Mouse (Mus musculus) ES-E14 (cell line): ENCODE measurements around the gene Tns3. TPM values are rescaled to one million over a fixed set of nuclear protein-coding genes. Genes with fewer than 3 reads are reported as not detected.

Experiments used
- DNase-seq: peaks from one replicate; pipeline ENCODE4 v3.0.0-alpha.2; 2013; ENCODE audit warnings: low read depth, low spot score
- H3K27ac ChIP-seq: 2 replicates; pipeline ENCODE4 v1.5.1; 2012; ENCODE audit warnings: low read depth, mild to moderate bottlenecking, low read length, moderate library complexity, mixed read lengths; ENCODE audit not compliant: poor library complexity, insufficient read depth, severe bottlenecking
- H3K36me3 ChIP-seq: 2 replicates; pipeline ENCODE4 v1.6.1; 2012; ENCODE audit warnings: mild to moderate bottlenecking, low read length, moderate library complexity, mixed read lengths; ENCODE audit not compliant: control insufficient read depth, poor library complexity, insufficient read depth, severe bottlenecking
- H3K4me1 ChIP-seq, 2 experiments: fragments of 150-350 bp in 1 of 2; sonication (generic) in 1 of 2; 2 replicates each; pipeline ENCODE4 v1.6.1; 2012; ENCODE audit warnings: low read length in 2 of 2, mild to moderate bottlenecking in 1 of 2, mixed read lengths in 1 of 2; ENCODE audit not compliant: control insufficient read depth in 2 of 2, insufficient read depth in 2 of 2, poor library complexity in 1 of 2
- H3K4me3 ChIP-seq, 2 experiments: fragments of 150-350 bp in 1 of 2; sonication (generic) in 1 of 2; 2 replicates each; pipeline ENCODE4 v1.5.1; 2012; ENCODE audit warnings: low read length in 2 of 2, low read depth in 1 of 2, mild to moderate bottlenecking in 1 of 2, mixed read lengths in 1 of 2; ENCODE audit not compliant: insufficient read depth in 1 of 2, poor library complexity in 1 of 2, severe bottlenecking in 1 of 2
- H3K9ac ChIP-seq: 2 replicates; pipeline ENCODE4 v1.6.1; 2012; ENCODE audit warnings: low read depth, mild to moderate bottlenecking, low read length, mixed read lengths; ENCODE audit not compliant: poor library complexity, insufficient read depth, severe bottlenecking
- H3K9me3 ChIP-seq: fragments of 150-350 bp; sonication (generic); 2 replicates; pipeline ENCODE4 v1.6.1; 2012; ENCODE audit warnings: low read depth, mild to moderate bottlenecking, low read length; ENCODE audit not compliant: control insufficient read depth, insufficient read depth
- CHD2 ChIP-seq: IDR thresholded peaks from 2 replicates; pipeline ENCODE4 v1.6.1; 2014; ENCODE audit warnings: mild to moderate bottlenecking, low read depth, low read length, inconsistent platforms
- HCFC1 ChIP-seq: IDR thresholded peaks from 2 replicates; pipeline ENCODE4 v1.6.1; 2012; ENCODE audit warnings: low read length, inconsistent platforms, borderline replicate concordance; ENCODE audit not compliant: insufficient read depth
- MAFK ChIP-seq: IDR thresholded peaks from 2 replicates; pipeline ENCODE4 v1.6.1; 2014; ENCODE audit warnings: mild to moderate bottlenecking, low read depth, low read length, inconsistent platforms; ENCODE audit not compliant: insufficient read depth
- ZC3H11A ChIP-seq: IDR thresholded peaks from 2 replicates; pipeline ENCODE4 v1.6.1; 2012; ENCODE audit warnings: low read depth, mild to moderate bottlenecking, inconsistent platforms, low read length, borderline replicate concordance
- ZNF384 ChIP-seq: IDR thresholded peaks from 2 replicates; pipeline ENCODE4 v1.6.1; 2012; ENCODE audit warnings: low read depth, low read length, inconsistent platforms
- in situ Hi-C, 2 experiments: fragments of 600-800 bp; cut with MboI; formaldehyde crosslinking; loops; one replicate each; pipeline ENCODE4 v1.15.1; 2025; ENCODE audit warnings: low sequenced_read_pairs in 2 of 2, inconsistent platforms in 1 of 2; ENCODE audit not compliant: unreplicated experiment in 2 of 2
- total RNA-seq: library from RNA; depleted of rRNA; stranded (reverse); fragments of 300-350 nt; gene quantifications from 2 replicates; pipeline ENCODE4 v1.2.3, GENCODE M21; 2012

Gene Tns3
- total RNA-seq, 1 experiment = 111 TPM

DNA sequence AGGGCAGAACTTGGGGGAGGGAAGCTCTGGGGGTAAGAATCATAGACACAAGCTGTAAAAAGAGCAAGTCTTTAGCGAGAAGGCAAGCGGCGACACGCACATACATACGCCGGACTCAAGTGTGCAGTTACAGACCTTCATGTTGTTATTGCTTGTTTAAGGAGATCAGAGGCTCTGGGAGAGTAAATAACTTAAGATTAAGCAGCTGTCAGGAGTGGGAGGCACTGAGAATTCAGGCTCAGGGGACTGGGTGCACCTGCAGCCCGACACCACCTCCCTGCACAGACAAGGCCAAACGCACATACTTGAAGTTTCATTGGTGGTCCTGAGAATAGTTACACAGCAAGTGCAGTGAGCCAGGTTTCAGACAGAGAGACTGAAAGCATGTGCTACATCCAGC lies 169.3 kb downstream of the Tns3 start:
- no peaks in the 10 kb centered on the region for H3K9me3 ChIP-seq
- no peak overlapping the region for H3K4me3 ChIP-seq
- H3K27ac ChIP-seq = no peak overlapping the region
- H3K9ac ChIP-seq = no peak overlapping the region
- no peak for DNase-seq
- TF ChIP-seq ZNF384 (no peak), HCFC1 (no peak), CHD2 (no peak), MAFK (no peak), ZC3H11A (no peak)
- H3K4me1 ChIP-seq = no peaks in the 10 kb centered on the region
- H3K36me3 ChIP-seq = peaks cover 59% of the 10 kb centered on the region
- in situ Hi-C loops = no loop called here

DNA sequence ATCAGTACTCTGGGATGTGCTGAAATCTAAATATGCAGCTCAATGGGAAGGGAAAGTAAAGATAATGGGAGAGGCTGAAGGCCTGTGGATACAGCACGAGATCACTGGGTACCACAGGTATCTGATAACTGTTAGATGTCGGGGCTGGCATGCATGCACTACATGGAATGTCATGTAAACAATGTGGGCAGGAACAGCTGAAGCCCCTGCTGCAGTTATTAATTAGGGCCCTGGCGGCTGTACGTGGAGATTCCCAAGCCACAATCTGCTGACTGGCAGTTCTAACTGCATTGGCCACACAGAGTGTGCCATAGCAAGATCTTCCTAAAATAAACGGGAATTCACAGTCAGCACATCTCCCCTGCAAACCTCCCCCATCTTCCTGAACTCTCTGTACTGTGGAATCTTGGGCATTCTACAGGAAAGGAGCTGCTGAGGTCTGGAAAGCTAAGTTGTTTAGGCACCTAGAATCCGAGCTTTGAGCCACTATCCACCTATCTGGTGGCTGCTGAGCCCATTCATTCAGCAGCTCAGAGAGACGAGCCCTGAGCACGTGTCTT lies 170.3 kb downstream of the Tns3 start:
- DNase-seq = no peak
- no peaks in the 10 kb centered on the region for H3K4me1 ChIP-seq
- peaks cover 60% of the 10 kb centered on the region for H3K36me3 ChIP-seq
- no peak overlapping the region for H3K9ac ChIP-seq
- TF ChIP-seq CHD2 (no peak), ZNF384 (no peak), ZC3H11A (no peak), MAFK (no peak), HCFC1 (no peak)
- no peak overlapping the region for H3K27ac ChIP-seq
- in situ Hi-C loops = no loop called here
- H3K4me3 ChIP-seq = no peak overlapping the region
- no peaks in the 10 kb centered on the region for H3K9me3 ChIP-seq

DNA sequence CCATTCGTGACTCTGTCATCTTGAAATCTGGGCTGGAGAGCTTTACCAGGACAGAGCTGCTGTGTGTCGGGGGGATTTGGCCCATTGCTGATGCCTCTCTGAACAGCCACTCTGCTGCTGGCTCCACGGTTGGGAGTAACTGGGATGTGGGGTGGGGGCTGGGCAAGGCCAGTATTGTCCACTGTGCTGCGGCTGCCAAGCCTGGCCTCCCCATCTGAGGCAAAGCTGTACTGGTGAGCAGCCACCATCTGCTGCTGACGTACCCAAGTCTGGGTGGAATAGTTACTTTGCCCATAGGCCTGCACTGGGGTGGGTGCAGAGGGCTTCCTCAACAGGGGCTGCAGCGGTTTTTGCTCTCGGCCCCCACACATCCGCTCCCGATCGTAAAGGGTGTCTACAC lies 172.0 kb downstream of the Tns3 start:
- Histone ChIP-seq H3K9ac (no peak overlapping the region), H3K9me3 (no peaks in the 10 kb centered on the region), H3K4me1 (peaks cover 0 to 6% of the 10 kb centered on the region in 2 experiments; a peak in 1 of 4 replicates), H3K4me3 (no peak overlapping the region), H3K36me3 (peaks cover 63% of the 10 kb centered on the region), H3K27ac (no peak overlapping the region)
- TF ChIP-seq ZNF384 = no peak
- TF ChIP-seq ZC3H11A = no peak
- TF ChIP-seq CHD2 = no peak
- no peak for TF ChIP-seq HCFC1
- DNase-seq = no peak
- in situ Hi-C loops = no loop called here

DNA sequence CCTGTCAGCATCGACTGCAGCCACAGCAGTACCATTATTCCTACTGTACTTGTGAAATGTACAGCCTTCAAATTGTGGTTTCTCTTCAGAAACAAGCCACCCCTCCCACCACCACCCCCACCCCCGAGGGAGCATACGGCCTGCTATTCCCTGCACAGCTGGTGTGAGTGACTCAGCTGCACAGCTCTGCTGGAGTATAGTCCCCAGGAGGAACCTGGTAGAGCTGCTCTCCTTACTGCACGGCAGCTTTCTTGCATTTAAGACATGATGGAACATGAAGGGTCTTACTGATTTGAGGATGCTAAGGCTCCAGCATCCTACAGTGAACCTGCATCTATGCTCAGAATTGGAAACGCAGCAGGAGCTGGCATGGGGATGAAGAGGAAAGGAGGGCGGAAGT lies 176.1 kb downstream of the Tns3 start:
- Histone ChIP-seq H3K4me1 (peaks cover 0 to 6% of the 10 kb centered on the region in 2 experiments; a peak in 1 of 4 replicates), H3K9ac (no peak overlapping the region), H3K27ac (no peak overlapping the region), H3K4me3 (no peak overlapping the region), H3K36me3 (peaks cover 59% of the 10 kb centered on the region), H3K9me3 (no peaks in the 10 kb centered on the region)
- TF ChIP-seq HCFC1 = no peak
- no peak for TF ChIP-seq MAFK
- TF ChIP-seq CHD2 = no peak
- TF ChIP-seq ZC3H11A = no peak
- TF ChIP-seq ZNF384 = no peak
- in situ Hi-C loops = no loop called here
- DNase-seq = no peak

DNA sequence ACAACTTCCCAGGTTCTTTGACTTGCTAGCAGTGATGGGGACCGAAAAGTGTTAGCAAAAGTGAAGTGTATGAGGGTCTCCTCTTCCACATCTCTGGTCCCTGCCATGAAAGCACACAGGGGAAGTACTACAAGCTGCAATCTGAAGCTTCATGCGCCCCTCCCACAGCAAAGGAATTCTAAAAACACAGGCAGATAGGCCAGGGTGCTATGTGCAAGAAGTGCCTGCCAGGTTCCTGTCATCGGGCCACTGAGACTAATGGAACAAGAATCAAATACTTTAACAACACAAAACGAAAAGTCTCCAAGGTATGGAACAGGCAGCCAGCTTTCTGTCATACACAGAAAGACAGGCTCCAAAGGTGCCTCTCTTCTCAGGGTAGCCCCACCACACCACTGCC lies 177.8 kb downstream of the Tns3 start:
- Histone ChIP-seq H3K9me3 (no peaks in the 10 kb centered on the region), H3K4me3 (no peak overlapping the region), H3K9ac (no peak overlapping the region), H3K36me3 (peaks cover 45% of the 10 kb centered on the region), H3K4me1 (peaks cover 0 to 10% of the 10 kb centered on the region in 2 experiments; a peak in 1 of 4 replicates), H3K27ac (no peak overlapping the region)
- TF ChIP-seq HCFC1 = no peak
- no peak for TF ChIP-seq ZNF384
- TF ChIP-seq CHD2 = no peak
- no peak for TF ChIP-seq ZC3H11A
- no peak for TF ChIP-seq MAFK
- DNase-seq = no peak
- in situ Hi-C loops = no loop called here
